Mouse (Mus musculus): ENCODE results near the gene Pdxp. TPM values are rescaled to one million over a fixed set of nuclear protein-coding genes. Genes with fewer than 3 reads are reported as not detected.
A peak's percentile ranks its signal among the peaks of the same experiment; 100 is the strongest.

Gene Pdxp
- 32.9 and 35.7 TPM in 2 replicates for polyA plus RNA-seq (2014; fragmentation: Nextera tagmentation; extraction: Ambion mirVana)

DNA sequence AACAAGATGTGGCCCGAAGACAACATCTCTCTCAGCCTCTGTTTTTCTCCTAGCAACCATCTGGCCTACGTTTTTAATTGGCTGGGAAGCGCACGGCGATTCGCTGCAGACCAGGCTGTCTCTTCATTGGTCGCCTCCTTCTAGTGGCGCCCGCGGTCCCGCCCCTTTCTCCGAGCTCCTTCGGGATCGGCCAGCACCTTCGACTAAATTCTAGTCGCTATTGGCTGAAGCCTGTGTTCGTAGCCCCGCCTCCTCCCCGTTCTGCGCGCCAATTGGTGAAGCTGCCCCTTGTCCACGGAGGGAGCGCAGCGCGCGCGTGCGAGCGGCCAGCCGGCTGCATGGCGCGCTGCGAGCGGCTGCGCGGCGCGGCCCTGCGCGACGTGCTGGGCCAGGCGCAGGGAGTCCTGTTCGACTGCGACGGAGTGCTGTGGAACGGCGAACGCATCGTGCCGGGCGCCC lies at the start of gene Pdxp:
Pdxp (plus strand) TSS at position 288 of the 459 bp plus-strand sequence.
- H3K4me1 ChIP-seq (ENCODE audit: control insufficient read depth, insufficient read depth, low read length): peaks cover 11% of the 10 kb centered on the region
- peak within 1 kb of the TSS; percentile 86 for H3K9ac ChIP-seq (replicated peaks; ENCODE audit: low read length)
- H3K27ac ChIP-seq (replicated peaks; ENCODE audit: low read depth, low read length): peak within 1 kb of the TSS; percentile 82
- WGBS: under 1% methylated on average over 51 of the region's 51 CpGs
- H3K4me2 ChIP-seq (ENCODE audit: low read depth, low read length): peak within 1 kb of the TSS; percentile 94
- H3K4me3 ChIP-seq (ENCODE audit: low read depth, low read length): peak within 1 kb of the TSS; percentile 81
- no peaks in the 10 kb centered on the region; the same call in 1 of the 2 replicates for H3K36me3 ChIP-seq (replicated peaks; ENCODE audit: control insufficient read depth, insufficient read depth, low read depth, low read length)
- H3K27me3 ChIP-seq (ENCODE audit: control insufficient read depth, insufficient read depth, low read length): no peaks in the 10 kb centered on the region
- H3K9me3 ChIP-seq (replicated peaks; ENCODE audit: control insufficient read depth, low read length): no peaks in the 10 kb centered on the region
- ATAC-seq (replicated peaks; ENCODE audit: insufficient number of reproducible peaks, low FRiP score, low TSS enrichment, low read depth): peak; percentile 88
- DNase-seq (ENCODE audit: low spot score): peak; percentile 99

- Histone ChIP-seq H3K4me1 (ENCODE audit: control insufficient read depth, insufficient read depth, low read length) (peaks cover 2% of the 10 kb centered on the region), H3K27ac (replicated peaks; ENCODE audit: low read depth, low read length) (peak overlapping the region; percentile 47; the same call in 1 of the 2 replicates), H3K4me3 (ENCODE audit: low read depth, low read length) (no peak overlapping the region), H3K9me3 (replicated peaks; ENCODE audit: control insufficient read depth, low read length) (no peaks in the 10 kb centered on the region), H3K36me3 (replicated peaks; ENCODE audit: control insufficient read depth, insufficient read depth, low read depth, low read length) (no peaks in the 10 kb centered on the region), H3K9ac (replicated peaks; ENCODE audit: low read length) (no peak overlapping the region), H3K4me2 (ENCODE audit: low read depth, low read length) (peak overlapping the region; percentile 10), H3K27me3 (ENCODE audit: control insufficient read depth, insufficient read depth, low read length) (no peaks in the 10 kb centered on the region)
- peak; percentile 79 for DNase-seq (ENCODE audit: low spot score)
- no peak; the same call in 1 of the 2 replicates for ATAC-seq (replicated peaks; ENCODE audit: insufficient number of reproducible peaks, low FRiP score, low TSS enrichment, low read depth)
- 12% methylated on average over 9 of the region's 9 CpGs for WGBS
These were observed 45.3 kb upstream of the Pdxp start for GRCm38 (mm10) chr15:78868398-78868797.

GRCm38 (mm10) chr15:78868826-78869233 lies 44.9 kb upstream of the Pdxp start:
- H3K4me2 ChIP-seq (ENCODE audit: low read depth, low read length): peak overlapping the region; percentile 10; the same call in 1 of the 2 replicates
- H3K9me3 ChIP-seq (replicated peaks; ENCODE audit: control insufficient read depth, low read length): no peaks in the 10 kb centered on the region
- H3K4me1 ChIP-seq (ENCODE audit: control insufficient read depth, insufficient read depth, low read length): peaks cover 2% of the 10 kb centered on the region
- ATAC-seq (replicated peaks; ENCODE audit: insufficient number of reproducible peaks, low FRiP score, low TSS enrichment, low read depth) (0 out of 2 replicates have a peak, but pooled peaks have one; percentile 20), DNase-seq (ENCODE audit: low spot score) (no peak)
- no peak overlapping the region for H3K4me3 ChIP-seq (ENCODE audit: low read depth, low read length)
- H3K27me3 ChIP-seq (ENCODE audit: control insufficient read depth, insufficient read depth, low read length): no peaks in the 10 kb centered on the region
- no peak overlapping the region for H3K9ac ChIP-seq (replicated peaks; ENCODE audit: low read length)
- WGBS: 60% methylated on average over 7 of the region's 7 CpGs
- no peaks in the 10 kb centered on the region for H3K36me3 ChIP-seq (replicated peaks; ENCODE audit: control insufficient read depth, insufficient read depth, low read depth, low read length)
- H3K27ac ChIP-seq (replicated peaks; ENCODE audit: low read depth, low read length): peak overlapping the region; percentile 35; the same call in 1 of the 2 replicates

DNA sequence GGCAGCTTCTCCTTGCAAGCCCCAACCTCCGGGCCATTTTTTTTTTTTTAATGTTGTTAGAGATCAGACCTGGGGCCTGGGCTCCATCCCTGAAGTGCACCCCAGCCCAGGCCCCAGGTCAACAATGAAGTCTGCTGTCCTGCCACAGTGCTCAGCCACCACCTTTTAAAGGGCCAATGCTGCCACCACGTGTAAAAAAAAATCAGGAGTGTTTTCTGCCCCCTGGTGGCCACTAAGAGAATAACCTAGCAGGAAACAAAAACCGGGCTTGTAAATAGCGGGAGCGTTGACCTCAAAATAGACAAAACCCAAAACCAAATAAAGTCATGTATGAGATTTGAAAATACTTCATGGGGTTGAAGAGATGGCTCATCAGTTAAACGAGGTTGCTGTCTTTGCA lies 43.9 kb upstream of the Pdxp start:
- H3K9ac ChIP-seq (replicated peaks; ENCODE audit: low read length): no peak overlapping the region
- no peaks in the 10 kb centered on the region for H3K36me3 ChIP-seq (replicated peaks; ENCODE audit: control insufficient read depth, insufficient read depth, low read depth, low read length)
- no peak overlapping the region for H3K27ac ChIP-seq (replicated peaks; ENCODE audit: low read depth, low read length)
- DNase-seq (ENCODE audit: low spot score) (peak; percentile 77), ATAC-seq (replicated peaks; ENCODE audit: insufficient number of reproducible peaks, low FRiP score, low TSS enrichment, low read depth) (no peak)
- no peaks in the 10 kb centered on the region for H3K27me3 ChIP-seq (ENCODE audit: control insufficient read depth, insufficient read depth, low read length)
- H3K4me2 ChIP-seq (ENCODE audit: low read depth, low read length): no peak overlapping the region
- no peak overlapping the region for H3K4me3 ChIP-seq (ENCODE audit: low read depth, low read length)
- 22% methylated on average over 6 of the region's 6 CpGs for WGBS
- no peaks in the 10 kb centered on the region for H3K9me3 ChIP-seq (replicated peaks; ENCODE audit: control insufficient read depth, low read length)
- H3K4me1 ChIP-seq (ENCODE audit: control insufficient read depth, insufficient read depth, low read length): peaks cover 2% of the 10 kb centered on the region

GRCm38 (mm10) chr15:78872021-78872608 lies 41.6 kb upstream of the Pdxp start:
- peaks cover 2% of the 10 kb centered on the region for H3K4me1 ChIP-seq (ENCODE audit: control insufficient read depth, insufficient read depth, low read length)
- 60% methylated on average over 5 of the region's 5 CpGs for WGBS

DNA sequence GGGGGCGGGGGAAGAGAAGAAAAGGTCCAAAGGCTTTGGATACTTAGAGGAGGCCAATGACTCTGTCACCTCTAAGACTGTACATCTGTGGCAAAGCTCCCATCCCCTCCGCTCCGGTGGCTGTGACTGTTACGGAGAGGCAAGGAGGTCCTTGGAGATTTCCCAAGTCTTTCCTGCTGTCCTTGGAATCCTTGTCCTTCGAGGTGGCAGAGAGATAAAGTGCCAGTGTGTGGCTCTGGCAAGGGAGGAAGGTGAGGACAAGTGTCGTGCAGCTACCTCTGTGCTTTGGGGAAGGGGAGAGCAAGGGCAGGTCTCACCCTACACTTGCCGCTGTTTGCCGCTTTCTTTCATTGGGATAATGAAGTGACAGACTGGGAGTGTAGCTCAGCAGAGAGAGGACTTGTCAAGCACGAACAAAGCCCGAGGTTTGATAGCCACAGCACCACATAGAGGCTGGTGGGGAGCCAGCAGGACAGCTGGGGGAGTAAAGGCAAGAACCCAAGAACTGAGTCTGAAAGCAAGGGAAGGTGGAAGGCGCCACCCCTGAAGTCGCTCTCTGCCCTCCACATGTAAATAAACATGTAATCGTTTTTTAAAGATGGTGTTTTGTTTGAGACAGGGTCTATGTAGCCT lies 39.8 kb upstream of the Pdxp start:
- no peaks in the 10 kb centered on the region for H3K9me3 ChIP-seq (replicated peaks; ENCODE audit: control insufficient read depth, low read length)
- H3K4me1 ChIP-seq (ENCODE audit: control insufficient read depth, insufficient read depth, low read length): no peaks in the 10 kb centered on the region
- H3K27ac ChIP-seq (replicated peaks; ENCODE audit: low read depth, low read length): no peak overlapping the region
- no peaks in the 10 kb centered on the region for H3K27me3 ChIP-seq (ENCODE audit: control insufficient read depth, insufficient read depth, low read length)
- H3K4me3 ChIP-seq (ENCODE audit: low read depth, low read length): no peak overlapping the region
- DNase-seq (ENCODE audit: low spot score) (no peak), ATAC-seq (replicated peaks; ENCODE audit: insufficient number of reproducible peaks, low FRiP score, low TSS enrichment, low read depth) (no peak)
- WGBS: 56% methylated on average over 13 of the region's 13 CpGs
- no peak overlapping the region for H3K4me2 ChIP-seq (ENCODE audit: low read depth, low read length)
- no peaks in the 10 kb centered on the region for H3K36me3 ChIP-seq (replicated peaks; ENCODE audit: control insufficient read depth, insufficient read depth, low read depth, low read length)
- no peak overlapping the region for H3K9ac ChIP-seq (replicated peaks; ENCODE audit: low read length)

More at GRCm38 (mm10) chr15:78872021-78872608, 41.6 kb upstream of the Pdxp start:
- Histone ChIP-seq H3K36me3 (replicated peaks; ENCODE audit: control insufficient read depth, insufficient read depth, low read depth, low read length) (no peaks in the 10 kb centered on the region), H3K27ac (replicated peaks; ENCODE audit: low read depth, low read length) (no peak overlapping the region), H3K27me3 (ENCODE audit: control insufficient read depth, insufficient read depth, low read length) (no peaks in the 10 kb centered on the region), H3K4me3 (ENCODE audit: low read depth, low read length) (no peak overlapping the region), H3K4me2 (ENCODE audit: low read depth, low read length) (no peak overlapping the region), H3K9ac (replicated peaks; ENCODE audit: low read length) (no peak overlapping the region), H3K9me3 (replicated peaks; ENCODE audit: control insufficient read depth, low read length) (no peaks in the 10 kb centered on the region)
- ATAC-seq (replicated peaks; ENCODE audit: insufficient number of reproducible peaks, low FRiP score, low TSS enrichment, low read depth): no peak
- DNase-seq (ENCODE audit: low spot score): no peak

DNA sequence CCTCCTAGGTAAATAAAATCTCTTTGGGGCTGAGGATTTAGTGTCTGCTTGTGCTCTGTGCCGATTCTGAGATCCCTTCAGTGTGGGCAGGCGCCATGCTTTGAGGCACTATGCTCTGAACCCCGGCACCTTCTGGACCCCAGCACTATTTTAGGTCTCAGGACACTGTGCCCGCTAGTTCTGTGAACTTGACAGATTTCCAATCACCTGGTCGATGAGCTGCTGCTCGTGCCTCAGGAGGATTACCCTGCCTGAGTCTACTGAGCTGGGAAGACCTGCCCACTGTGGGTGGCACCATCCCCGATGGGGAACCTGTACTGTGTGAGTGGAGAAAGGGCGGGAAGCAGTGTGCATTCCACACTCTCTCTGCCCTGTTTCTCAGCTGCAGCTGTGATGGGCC lies 38.7 kb upstream of the Pdxp start:
- ATAC-seq (replicated peaks; ENCODE audit: insufficient number of reproducible peaks, low FRiP score, low TSS enrichment, low read depth) (no peak), DNase-seq (ENCODE audit: low spot score) (no peak)
- no peaks in the 10 kb centered on the region for H3K36me3 ChIP-seq (replicated peaks; ENCODE audit: control insufficient read depth, insufficient read depth, low read depth, low read length)
- H3K9me3 ChIP-seq (replicated peaks; ENCODE audit: control insufficient read depth, low read length): no peaks in the 10 kb centered on the region
- no peaks in the 10 kb centered on the region for H3K27me3 ChIP-seq (ENCODE audit: control insufficient read depth, insufficient read depth, low read length)
- no peak overlapping the region for H3K9ac ChIP-seq (replicated peaks; ENCODE audit: low read length)
- H3K27ac ChIP-seq (replicated peaks; ENCODE audit: low read depth, low read length): no peak overlapping the region
- no peak overlapping the region for H3K4me2 ChIP-seq (ENCODE audit: low read depth, low read length)
- H3K4me1 ChIP-seq (ENCODE audit: control insufficient read depth, insufficient read depth, low read length): peaks cover 4% of the 10 kb centered on the region
- WGBS: 81% methylated on average over 8 of the region's 8 CpGs
- no peak overlapping the region for H3K4me3 ChIP-seq (ENCODE audit: low read depth, low read length)

- H3K27ac ChIP-seq (replicated peaks; ENCODE audit: low read depth, low read length): peak overlapping the region; percentile 98
- 74% methylated on average over 5 of the region's 5 CpGs for WGBS
- no peaks in the 10 kb centered on the region for H3K9me3 ChIP-seq (replicated peaks; ENCODE audit: control insufficient read depth, low read length)
- H3K4me1 ChIP-seq (ENCODE audit: control insufficient read depth, insufficient read depth, low read length): peaks cover 4% of the 10 kb centered on the region
- H3K27me3 ChIP-seq (ENCODE audit: control insufficient read depth, insufficient read depth, low read length): no peaks in the 10 kb centered on the region
- no peaks in the 10 kb centered on the region for H3K36me3 ChIP-seq (replicated peaks; ENCODE audit: control insufficient read depth, insufficient read depth, low read depth, low read length)
- ATAC-seq (replicated peaks; ENCODE audit: insufficient number of reproducible peaks, low FRiP score, low TSS enrichment, low read depth) (no peak), DNase-seq (ENCODE audit: low spot score) (no peak)
- H3K9ac ChIP-seq (replicated peaks; ENCODE audit: low read length): peak overlapping the region; percentile 22; the same call in 1 of the 2 replicates
- H3K4me3 ChIP-seq (ENCODE audit: low read depth, low read length): no peak overlapping the region
- peak overlapping the region; percentile 16; the same call in 1 of the 2 replicates for H3K4me2 ChIP-seq (ENCODE audit: low read depth, low read length)
These were observed 38.2 kb upstream of the Pdxp start for GRCm38 (mm10) chr15:78875537-78875936.

All from embryonic facial prominence, embryonic 11.5 days (tissue).